Comparison of ENCODE assay signal across 10 mouse cellular contexts in the genomic region with DNA sequence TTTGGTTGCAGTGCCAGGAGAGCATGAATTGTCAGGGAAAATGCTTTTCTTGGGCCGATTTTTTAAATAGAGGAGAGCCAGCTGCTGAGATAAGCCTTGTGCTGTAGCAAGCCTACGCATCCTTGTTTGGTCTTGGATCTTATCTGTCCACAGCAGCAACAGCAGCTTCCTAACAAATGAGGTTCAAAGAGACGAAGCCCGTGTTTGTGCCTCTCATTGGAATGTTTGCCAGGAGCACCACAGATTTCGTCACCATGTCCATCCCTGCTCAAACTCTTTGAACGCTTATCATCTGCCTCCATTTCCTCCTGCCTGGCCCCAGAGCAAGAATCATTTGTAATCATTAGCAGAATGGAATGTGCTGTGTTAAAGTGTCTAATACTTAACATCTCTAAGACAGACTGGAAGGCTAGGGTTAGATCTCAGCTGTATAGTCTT. TPM values are rescaled to one million over a fixed set of nuclear protein-coding genes. Genes with fewer than 3 reads are reported as not detected.
DNase-seq lines count a peak whose midpoint lies in the region; ATAC-seq and TF ChIP-seq lines count a peak whose summit lies in the region.
"Had no signal": no experiment of that assay in that cellular context is flagged by ENCODE, and none has a peak within 500 bp of the region (broad histone marks: within the 10 kb centered on the region; RNA-seq: fewer than 3 reads in every experiment).

No protein-coding gene starts in this region.

- H3K27me3 ChIP-seq in neural tube, embryonic 13.5 days: no peaks in the 10 kb centered on the region
- no peaks in the 10 kb centered on the region for H3K27me3 ChIP-seq in neural tube, embryonic 15.5 days (replicated peaks)
- H3K27me3 ChIP-seq in heart, embryonic 14.5 days (ENCODE audit: control insufficient read depth, insufficient read depth, low read length): no peaks in the 10 kb centered on the region; the same call in 1 of the 2 replicates
- no peaks in the 10 kb centered on the region for H3K27me3 ChIP-seq in kidney, postnatal 0 days (ENCODE audit: insufficient read depth, low read length)
- H3K27me3 ChIP-seq: embryonic facial prominence, embryonic 15.5 days; midbrain, embryonic 12.5 days had no signal

- H3K4me1 ChIP-seq in neural tube, embryonic 13.5 days (replicated peaks): peaks cover 11% of the 10 kb centered on the region; the same call in 1 of the 2 replicates
- H3K4me1 ChIP-seq in neural tube, embryonic 15.5 days: peaks cover 21% of the 10 kb centered on the region
- peaks cover 17 to 22% of the 10 kb centered on the region in 2 experiments for H3K4me1 ChIP-seq in heart, embryonic 14.5 days (ENCODE audit: control insufficient read depth in 2 of 2, insufficient read depth in 2 of 2, low read length in 2 of 2)
- H3K4me1 ChIP-seq in kidney, postnatal 0 days (replicated peaks; ENCODE audit: insufficient read depth, low read length): peaks cover 8% of the 10 kb centered on the region; the same call in 1 of the 2 replicates
- H3K4me1 ChIP-seq: midbrain, embryonic 12.5 days had no signal

- H3K9me3 ChIP-seq in neural tube, embryonic 13.5 days: no peaks in the 10 kb centered on the region
- no peaks in the 10 kb centered on the region for H3K9me3 ChIP-seq in neural tube, embryonic 15.5 days (replicated peaks)
- no peaks in the 10 kb centered on the region for H3K9me3 ChIP-seq in heart, embryonic 14.5 days (ENCODE audit: control insufficient read depth, low read length)
- H3K9me3 ChIP-seq in kidney, postnatal 0 days (replicated peaks; ENCODE audit: low read length): no peaks in the 10 kb centered on the region
- H3K9me3 ChIP-seq: embryonic facial prominence, embryonic 15.5 days; midbrain, embryonic 12.5 days had no signal

- H3K27ac ChIP-seq in neural tube, embryonic 13.5 days (replicated peaks): no peak overlapping the region
- H3K27ac ChIP-seq in neural tube, embryonic 15.5 days (replicated peaks): no peak overlapping the region
- H3K27ac ChIP-seq in heart, embryonic 14.5 days (replicated peaks in 1 of 2; ENCODE audit: control insufficient read depth in 1 of 2, insufficient read depth in 1 of 2, low read depth in 2 of 2, low read length in 2 of 2): peak overlapping the region in 1 of 2 experiments; percentile 33; a peak in 1 of 4 replicates
- peak overlapping the region; percentile 25 for H3K27ac ChIP-seq in kidney, postnatal 0 days
- H3K27ac ChIP-seq: embryonic facial prominence, embryonic 15.5 days; midbrain, embryonic 12.5 days had no signal

- no peak overlapping the region for H3K4me3 ChIP-seq in neural tube, embryonic 13.5 days
- H3K4me3 ChIP-seq in neural tube, embryonic 15.5 days (replicated peaks): no peak overlapping the region
- no peak overlapping the region for H3K4me3 ChIP-seq in heart, embryonic 14.5 days (ENCODE audit: control insufficient read depth in 1 of 2, insufficient read depth in 1 of 2, low read depth in 1 of 2, low read length in 2 of 2)
- no peak overlapping the region for H3K4me3 ChIP-seq in kidney, postnatal 0 days (replicated peaks; ENCODE audit: low read depth, low read length)
- H3K4me3 ChIP-seq: embryonic facial prominence, embryonic 15.5 days; midbrain, embryonic 12.5 days had no signal

- 70% methylated on average over 6 of the region's 6 CpGs for WGBS in neural tube, embryonic 13.5 days
- WGBS in neural tube, embryonic 15.5 days: 64% methylated on average over 6 of the region's 6 CpGs
- 4% methylated on average over 6 of the region's 6 CpGs for WGBS in heart, embryonic 14.5 days
- 15% methylated on average over 6 of the region's 6 CpGs for WGBS in kidney, postnatal 0 days

- no peak overlapping the region for H3K4me2 ChIP-seq in neural tube, embryonic 13.5 days
- no peak overlapping the region for H3K4me2 ChIP-seq in neural tube, embryonic 15.5 days
- peak overlapping the region; percentile 42 for H3K4me2 ChIP-seq in heart, embryonic 14.5 days (ENCODE audit: low read length)
- H3K4me2 ChIP-seq in kidney, postnatal 0 days (ENCODE audit: low read length): no peak overlapping the region
- H3K4me2 ChIP-seq: embryonic facial prominence, embryonic 15.5 days; midbrain, embryonic 12.5 days had no signal

- peak; percentile 92 for DNase-seq in kidney, postnatal 0 days (ENCODE audit: low spot score)
- DNase-seq in lung, postnatal 10 days: peak; percentile 84
- DNase-seq in right cerebral cortex, postnatal 10 days (ENCODE audit: low spot score in 2 of 2): no peak
- no peak for DNase-seq in layer of hippocampus, postnatal 14 days (ENCODE audit: low spot score in 2 of 2)

- ATAC-seq in neural tube, embryonic 13.5 days (ENCODE audit: low read depth): no peak
- no peak for ATAC-seq in neural tube, embryonic 15.5 days (ENCODE audit: low FRiP score)
- ATAC-seq in heart, embryonic 14.5 days (ENCODE audit: insufficient number of reproducible peaks, insufficient read depth, low FRiP score, low read depth): peak; percentile 33; the same call in 1 of the 2 replicates
- peak; percentile 84 for ATAC-seq in kidney, postnatal 0 days (replicated peaks; ENCODE audit: low FRiP score, low read depth)
- no peak for ATAC-seq in erythroid progenitor cell, adult 5-6 weeks (replicated peaks; ENCODE audit: low FRiP score, poor library complexity, severe bottlenecking)

- H3K9ac ChIP-seq in neural tube, embryonic 13.5 days: peak overlapping the region; percentile 22; the same call in 1 of the 2 replicates
- no peak overlapping the region for H3K9ac ChIP-seq in neural tube, embryonic 15.5 days (replicated peaks)
- no peak overlapping the region for H3K9ac ChIP-seq in heart, embryonic 14.5 days (ENCODE audit: low read length)
- no peak overlapping the region for H3K9ac ChIP-seq in kidney, postnatal 0 days (ENCODE audit: low read depth, low read length)
- H3K9ac ChIP-seq: embryonic facial prominence, embryonic 15.5 days; midbrain, embryonic 12.5 days had no signal

- no peaks in the 10 kb centered on the region for H3K36me3 ChIP-seq in neural tube, embryonic 13.5 days
- H3K36me3 ChIP-seq in neural tube, embryonic 15.5 days: no peaks in the 10 kb centered on the region
- no peaks in the 10 kb centered on the region for H3K36me3 ChIP-seq in heart, embryonic 14.5 days (ENCODE audit: control insufficient read depth, insufficient read depth, low read length)
- no peaks in the 10 kb centered on the region for H3K36me3 ChIP-seq in kidney, postnatal 0 days (ENCODE audit: insufficient read depth, low read length)
- H3K36me3 ChIP-seq: embryonic facial prominence, embryonic 15.5 days; midbrain, embryonic 12.5 days had no signal

- TF ChIP-seq CTCF in kidney, postnatal 0 days (IDR thresholded peaks at IDR 0.05; ENCODE audit: low read depth): no peak

RNA-seq across cellular contexts. Expression of a gene that starts 40.3 kb away (rescaled TPM):
- 78.4 and 83.1 TPM in 2 replicates for polyA plus RNA-seq in neural tube, embryonic 13.5 days (2015; fragmentation: Nextera tagmentation; extraction: Ambion mirVana)
- polyA plus RNA-seq in neural tube, embryonic 15.5 days (2015; fragmentation: Nextera tagmentation; extraction: Ambion mirVana): 108 and 123 TPM in 2 replicates
- polyA plus RNA-seq in heart, embryonic 14.5 days (2014; fragmentation: Nextera tagmentation; extraction: Ambion mirVana): 23.9 and 28.9 TPM in 2 replicates
- polyA plus RNA-seq in kidney, postnatal 0 days (2015; fragmentation: Nextera tagmentation; extraction: Ambion mirVana): 108 and 119 TPM in 2 replicates
- total RNA-seq in erythroid progenitor cell, adult 5-6 weeks (2015; ENCODE audit: low replicate concordance): 0.72 TPM in 1 of 2 replicates, not detected in the other
- not detected in 2 replicates for total RNA-seq in erythroid progenitor cell, adult 5-6 weeks (2017; ENCODE audit: low replicate concordance)
- 10 to 100 TPM; 62.6 to 72.2 TPM for total RNA-seq in layer of hippocampus, postnatal 14 days (2021)

Comparison
In these comparisons a context has a peak if more than half of its experiments do, and no peak if none do; other contexts are left out.
1. ATAC-seq: peak in heart, embryonic 14.5 days (single experiment) and kidney, postnatal 0 days (single experiment); none in neural tube, embryonic 13.5 days (single experiment), neural tube, embryonic 15.5 days (single experiment) and erythroid progenitor cell, adult 5-6 weeks (single experiment).
2. DNase-seq: peak in kidney, postnatal 0 days (single experiment) and lung, postnatal 10 days (single experiment); none in right cerebral cortex, postnatal 10 days (0 of 2) and layer of hippocampus, postnatal 14 days (0 of 2).